Mouse (Mus musculus) heart, adult 2 months (tissue): ENCODE data around the gene E130116L18Rik.
"Not testable (repeated sequence)": the region's sequence is repeated elsewhere in the genome, so short reads cannot be mapped to it uniquely, and the experiment has no call there.

Experiments used
- CTCF ChIP-seq: fragments of 200-600 bp; IDR thresholded peaks from 2 replicates; pipeline ENCODE4 v1.8.1; 2022; ENCODE audit warnings: antibody characterized with exemption, mild to moderate bottlenecking, moderate library complexity
- EP300 ChIP-seq: fragments of 200-500 bp; IDR thresholded peaks from 2 replicates; pipeline ENCODE4 v1.6.1; 2011; ENCODE audit warnings: low read depth, low read length, control low read depth; ENCODE audit not compliant: insufficient read depth
- POLR2A ChIP-seq: fragments of 200-500 bp; IDR thresholded peaks from 2 replicates; pipeline ENCODE4 v1.6.1; 2011; ENCODE audit warnings: mild to moderate bottlenecking, low read depth, low read length, control low read depth; ENCODE audit not compliant: insufficient read depth

DNA sequence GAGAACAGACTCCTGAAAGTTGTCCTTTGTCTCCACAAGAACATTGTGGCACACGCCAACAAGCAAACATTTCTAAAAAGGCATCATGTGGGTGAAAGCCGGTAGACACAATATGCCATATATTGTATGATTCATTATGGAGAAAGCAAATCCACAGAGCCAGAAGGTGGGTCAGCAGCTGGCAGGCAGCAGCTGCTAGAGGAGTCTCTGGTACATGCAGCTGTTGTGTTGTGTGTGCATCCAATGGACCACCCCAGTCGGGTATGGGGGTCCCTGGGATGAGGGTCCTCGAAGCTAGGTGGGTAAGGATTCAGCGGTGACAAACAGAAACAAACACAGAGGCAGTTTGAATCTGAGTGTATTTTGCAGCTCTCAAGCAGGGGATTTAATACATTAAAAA, 45.0 kb downstream of the E130116L18Rik start:
- not testable (repeated sequence) for TF ChIP-seq CTCF, EP300, POLR2A
